Mouse (Mus musculus) stomach, postnatal 0 days (tissue): ENCODE measurements at regions not wholly inside any gene's neighbourhood (a gene's known extent, or its start where the extent isn't known, plus 50 kb on each side); places are given as distances from the start of the nearest gene placed in this dataset.

Experiments used
- ATAC-seq: fragments of 200-750 bp; cut with Nextera tagmentation; 2 replicates; pipeline ENCODE4 v1.8.0; 2017; ENCODE audit not compliant: low FRiP score, low TSS enrichment
- DNase-seq: peaks from one replicate; pipeline ENCODE4 v3.0.0-alpha.2; 2016; ENCODE audit warnings: low spot score
- H3K27ac ChIP-seq: fragments of 300-500 bp; sonication (generic); replicated peaks from 2 replicates; pipeline ENCODE4 v1.5.1; 2014; ENCODE audit warnings: mild to moderate bottlenecking, control low read depth
- H3K27me3 ChIP-seq: fragments of 300-500 bp; sonication (generic); 2 replicates; pipeline ENCODE4 v1.6.1; 2014; ENCODE audit warnings: low read length; ENCODE audit not compliant: control insufficient read depth, insufficient read depth
- H3K36me3 ChIP-seq: fragments of 300-500 bp; sonication (generic); 2 replicates; pipeline ENCODE4 v1.6.1; 2014; ENCODE audit warnings: low read length, mixed read lengths; ENCODE audit not compliant: control insufficient read depth, insufficient read depth
- H3K4me1 ChIP-seq: fragments of 300-500 bp; sonication (generic); replicated peaks from 2 replicates; pipeline ENCODE4 v1.6.1; 2014; ENCODE audit warnings: antibody characterized with exemption; ENCODE audit not compliant: control insufficient read depth, insufficient read depth
- H3K4me2 ChIP-seq: fragments of 300-500 bp; sonication (generic); replicated peaks from 2 replicates; pipeline ENCODE4 v1.6.1; 2014; ENCODE audit warnings: low read depth, mild to moderate bottlenecking, control low read depth, moderate library complexity
- H3K4me3 ChIP-seq: fragments of 300-500 bp; sonication (generic); 2 replicates; pipeline ENCODE4 v1.5.1; 2014; ENCODE audit warnings: low read depth, low read length, control low read depth
- H3K9ac ChIP-seq: fragments of 300-500 bp; sonication (generic); 2 replicates; pipeline ENCODE4 v1.6.1; 2014; ENCODE audit warnings: mild to moderate bottlenecking, low read length, control low read depth, mixed read lengths
- H3K9me3 ChIP-seq: fragments of 300-500 bp; sonication (generic); 2 replicates; pipeline ENCODE4 v1.6.1; 2016; ENCODE audit warnings: low read length; ENCODE audit not compliant: control insufficient read depth
- CTCF ChIP-seq: IDR thresholded peaks from 2 replicates; pipeline ENCODE4 v1.5.1; 2016; ENCODE audit warnings: antibody characterized with exemption, low read depth, mild to moderate bottlenecking, moderate library complexity
- EP300 ChIP-seq: optimal IDR thresholded peaks from 2 replicates; pipeline ENCODE3; 2016; ENCODE audit warnings: antibody characterized with exemption
- WGBS: fragments of 180-500 bp; shearing (Covaris S2); extraction: QIAGEN DNeasy Blood & Tissue Kit; methylation state at CpG from one replicate; pipeline ENCODE4 v1.1.7; 2014; 5-methylcytosine and 5-hydroxymethylcytosine counted together

GRCm38 (mm10) chr4:7175030-7175429 lies 1063.8 kb downstream of the Car8 start:
- TF ChIP-seq EP300 (no peak), CTCF (no peak)
- Histone ChIP-seq H3K4me3 (no peak overlapping the region), H3K36me3 (no peaks in the 10 kb centered on the region), H3K4me1 (no peaks in the 10 kb centered on the region), H3K27ac (no peak overlapping the region), H3K9me3 (no peaks in the 10 kb centered on the region), H3K4me2 (no peak overlapping the region), H3K27me3 (no peaks in the 10 kb centered on the region), H3K9ac (no peak overlapping the region)
- WGBS = 76% methylated on average over 9 of the region's 9 CpGs
- DNase-seq (no peak), ATAC-seq (no peak)

GRCm38 (mm10) chr4:7172528-7173306 lies 1066.1 kb downstream of the Car8 start:
- Histone ChIP-seq H3K9me3 (no peaks in the 10 kb centered on the region), H3K4me3 (no peak overlapping the region), H3K4me1 (no peaks in the 10 kb centered on the region), H3K36me3 (no peaks in the 10 kb centered on the region), H3K4me2 (no peak overlapping the region), H3K27me3 (no peaks in the 10 kb centered on the region), H3K9ac (no peak overlapping the region), H3K27ac (no peak overlapping the region)
- DNase-seq = no peak
- no peak for TF ChIP-seq CTCF
- TF ChIP-seq EP300 = no peak
- no peak for ATAC-seq
- 70% methylated on average over 7 of the region's 7 CpGs for WGBS

GRCm38 (mm10) chr4:7171637-7172417 lies 1067.0 kb downstream of the Car8 start:
- no peak overlapping the region for H3K4me2 ChIP-seq
- no peak overlapping the region for H3K27ac ChIP-seq
- 35% methylated on average over 4 of the region's 4 CpGs for WGBS
- no peak overlapping the region for H3K4me3 ChIP-seq
- ATAC-seq = no peak
- no peaks in the 10 kb centered on the region for H3K9me3 ChIP-seq
- no peaks in the 10 kb centered on the region for H3K4me1 ChIP-seq
- H3K9ac ChIP-seq = no peak overlapping the region
- no peaks in the 10 kb centered on the region for H3K36me3 ChIP-seq
- TF ChIP-seq EP300 = no peak
- TF ChIP-seq CTCF = no peak
- no peak for DNase-seq
- no peaks in the 10 kb centered on the region for H3K27me3 ChIP-seq

- TF ChIP-seq CTCF (no peak), EP300 (no peak)
- no peak overlapping the region for H3K9ac ChIP-seq
- no peaks in the 10 kb centered on the region for H3K9me3 ChIP-seq
- no peak overlapping the region for H3K4me3 ChIP-seq
- no peak overlapping the region for H3K4me2 ChIP-seq
- DNase-seq = no peak
- H3K27ac ChIP-seq = no peak overlapping the region
- no peak for ATAC-seq
- no peaks in the 10 kb centered on the region for H3K36me3 ChIP-seq
- 72% methylated on average over 4 of the region's 4 CpGs for WGBS
- no peaks in the 10 kb centered on the region for H3K27me3 ChIP-seq
- H3K4me1 ChIP-seq = no peaks in the 10 kb centered on the region
Measured at GRCm38 (mm10) chr4:7161411-7161810, 1077.4 kb downstream of the Car8 start.

- DNase-seq = no peak
- no peaks in the 10 kb centered on the region for H3K27me3 ChIP-seq
- 47% methylated on average over 3 of the region's 3 CpGs for WGBS
- no peaks in the 10 kb centered on the region for H3K4me1 ChIP-seq
- no peak overlapping the region for H3K4me2 ChIP-seq
- ATAC-seq = peak; percentile 56; the same call in 1 of the 2 replicates
- no peak overlapping the region for H3K9ac ChIP-seq
- TF ChIP-seq CTCF = no peak
- no peak for TF ChIP-seq EP300
- no peaks in the 10 kb centered on the region for H3K9me3 ChIP-seq
- no peaks in the 10 kb centered on the region for H3K36me3 ChIP-seq
- H3K27ac ChIP-seq = no peak overlapping the region
- no peak overlapping the region for H3K4me3 ChIP-seq
Measured at GRCm38 (mm10) chr4:7157883-7158282, 1081.0 kb downstream of the Car8 start.

- ATAC-seq = no peak
- 80% methylated on average over 3 of the region's 3 CpGs for WGBS
- H3K4me3 ChIP-seq = no peak overlapping the region
Measured at GRCm38 (mm10) chr4:7154256-7154655, 1084.6 kb downstream of the Car8 start.

More at GRCm38 (mm10) chr4:7154256-7154655, 1084.6 kb downstream of the Car8 start:
- H3K4me1 ChIP-seq = no peaks in the 10 kb centered on the region
- no peak overlapping the region for H3K9ac ChIP-seq
- H3K27me3 ChIP-seq = no peaks in the 10 kb centered on the region
- no peak overlapping the region for H3K27ac ChIP-seq
- no peak overlapping the region for H3K4me2 ChIP-seq
- no peak for TF ChIP-seq CTCF
- TF ChIP-seq EP300 = no peak
- H3K9me3 ChIP-seq = no peaks in the 10 kb centered on the region
- no peaks in the 10 kb centered on the region for H3K36me3 ChIP-seq
- DNase-seq = no peak
